Mouse (Mus musculus): Measurements from ENCODE around the gene Dpy19l1. TPM values are rescaled to one million over a fixed set of nuclear protein-coding genes. Genes with fewer than 3 reads are reported as not detected.

Dpy19l1 gene
- total and polyA plus RNA-seq, 2 experiments from 2014 or later = 20.1 to 71.5 TPM

GRCm38 (mm10) chr9:24379321-24379720, 123.6 kb downstream of the Dpy19l1 start:
- ATAC-seq = no peak
- no peak overlapping the region for H3K9ac ChIP-seq
- no peak overlapping the region for H3K4me2 ChIP-seq (ENCODE audit: low read depth)
- no peaks in the 10 kb centered on the region for H3K36me3 ChIP-seq (ENCODE audit: insufficient read depth)
- no peak for DNase-seq
- H3K4me3 ChIP-seq (ENCODE audit: low read depth, low read length) = no peak overlapping the region
- no peak for TF ChIP-seq CTCF (IDR thresholded peaks at IDR 0.05; ENCODE audit: low read depth)
- no peaks in the 10 kb centered on the region for H3K9me3 ChIP-seq (ENCODE audit: low read length)
- 64% methylated on average over 3 of the region's 3 CpGs for WGBS
- H3K4me1 ChIP-seq (ENCODE audit: insufficient read depth) = no peaks in the 10 kb centered on the region
- no peaks in the 10 kb centered on the region for H3K27me3 ChIP-seq (ENCODE audit: insufficient read depth, low read length)
- no peak overlapping the region for H3K27ac ChIP-seq (ENCODE audit: low read depth, low read length)

- WGBS = 93% methylated on average over 2 of the region's 2 CpGs
- Histone ChIP-seq H3K9ac (no peak overlapping the region), H3K36me3 (ENCODE audit: insufficient read depth) (no peaks in the 10 kb centered on the region), H3K27me3 (ENCODE audit: insufficient read depth, low read length) (no peaks in the 10 kb centered on the region), H3K4me2 (ENCODE audit: low read depth) (no peak overlapping the region), H3K4me3 (ENCODE audit: low read depth, low read length) (no peak overlapping the region), H3K4me1 (ENCODE audit: insufficient read depth) (no peaks in the 10 kb centered on the region), H3K9me3 (ENCODE audit: low read length) (no peaks in the 10 kb centered on the region), H3K27ac (ENCODE audit: low read depth, low read length) (no peak overlapping the region)
- no peak for TF ChIP-seq CTCF (IDR thresholded peaks at IDR 0.05; ENCODE audit: low read depth)
- DNase-seq (no peak), ATAC-seq (no peak)
Observed at GRCm38 (mm10) chr9:24378848-24379247, 124.1 kb downstream of the Dpy19l1 start.

Other genes with a start within 250 kb of the Dpy19l1 start
- not detected in 2 replicates for gene Cypt4, start 122.1 kb upstream of the Dpy19l1 start, total RNA-seq (2014; rRNA removed)
- not detected in 2 replicates for gene Cypt4, start 122.1 kb upstream of the Dpy19l1 start, polyA plus RNA-seq (2015; fragmentation: Nextera tagmentation; extraction: Ambion mirVana)
- 0.62 and 0.71 TPM in 2 replicates for gene Dpy19l2, start 193.2 kb upstream of the Dpy19l1 start, total RNA-seq (2014; rRNA removed)
- 0.59 and 0.85 TPM in 2 replicates for gene Dpy19l2, start 193.2 kb upstream of the Dpy19l1 start, polyA plus RNA-seq (2015; fragmentation: Nextera tagmentation; extraction: Ambion mirVana)

Data from forebrain, postnatal 0 days (tissue).